Mouse (Mus musculus) kidney, adult 2 months (tissue): ENCODE measurements around the gene Adgrb2.

ENCODE experiments used
- CTCF ChIP-seq: fragments of 200-500 bp; conservative IDR thresholded peaks from 2 replicates; pipeline ENCODE4 v1.5.1; 2011; ENCODE audit warnings: low read depth, mild to moderate bottlenecking, control low read depth, low read length, moderate library complexity, mixed read lengths; ENCODE audit not compliant: insufficient read depth, insufficient read length
- POLR2A ChIP-seq: fragments of 200-500 bp; IDR thresholded peaks from one replicate; pipeline ENCODE4 v1.6.1; 2011; ENCODE audit warnings: low read depth, low read length, control low read depth

DNA sequence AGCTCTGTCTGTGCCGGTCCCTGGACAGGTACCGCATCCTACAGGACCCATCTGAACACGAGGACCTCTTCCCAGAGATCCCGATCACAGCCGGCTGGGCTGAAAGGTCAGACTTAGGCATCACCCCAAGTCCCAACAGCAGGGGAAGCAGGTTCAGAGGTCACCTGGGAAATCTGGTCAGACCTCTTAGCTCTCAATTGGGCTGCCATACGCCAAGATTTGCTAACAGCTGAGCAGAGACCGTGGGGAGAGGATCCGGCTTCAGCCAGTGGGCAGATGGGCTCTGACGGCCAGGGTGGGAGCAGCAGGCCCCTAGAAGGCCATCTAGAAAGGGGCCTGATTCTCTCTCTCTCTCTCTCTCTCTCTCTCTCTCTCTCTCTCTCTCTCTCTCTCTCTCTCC is 10.4 kb upstream of the Adgrb2 start:
- TF ChIP-seq POLR2A (no peak), CTCF (no peak)
